Mouse (Mus musculus) lung, embryonic 16.5 days (tissue): Measurements from ENCODE around the gene Slc25a16. TPM values are rescaled to one million over a fixed set of nuclear protein-coding genes. Genes with fewer than 3 reads are reported as not detected.

Experiments used
- ATAC-seq: fragments of 200-750 bp; cut with Nextera tagmentation; 2 replicates; pipeline ENCODE4 v1.8.0; 2017; ENCODE audit warnings: low read depth, mild to moderate bottlenecking, moderate library complexity
- H3K27ac ChIP-seq: fragments of 300-500 bp; sonication (generic); 2 replicates; pipeline ENCODE4 v1.5.1; 2014; ENCODE audit warnings: mild to moderate bottlenecking, control low read depth, low read length
- H3K27me3 ChIP-seq: fragments of 300-500 bp; sonication (generic); 2 replicates; pipeline ENCODE4 v1.6.1; 2014; ENCODE audit warnings: low read depth, low read length, mixed read lengths; ENCODE audit not compliant: control insufficient read depth, insufficient read depth
- H3K36me3 ChIP-seq: fragments of 300-500 bp; sonication (generic); 2 replicates; pipeline ENCODE4 v1.6.1; 2014; ENCODE audit warnings: low read length; ENCODE audit not compliant: control insufficient read depth, insufficient read depth
- H3K4me1 ChIP-seq: fragments of 300-500 bp; sonication (generic); replicated peaks from 2 replicates; pipeline ENCODE4 v1.6.1; 2014; ENCODE audit warnings: low read length, mixed read lengths; ENCODE audit not compliant: control insufficient read depth, insufficient read depth
- H3K4me2 ChIP-seq: fragments of 300-500 bp; sonication (generic); 2 replicates; pipeline ENCODE4 v1.6.1; 2014; ENCODE audit warnings: low read depth, low read length, control low read depth
- H3K4me3 ChIP-seq: fragments of 300-500 bp; sonication (generic); 2 replicates; pipeline ENCODE4 v1.5.1; 2014; ENCODE audit warnings: mild to moderate bottlenecking, low read length, control low read depth
- H3K9ac ChIP-seq: fragments of 300-500 bp; sonication (generic); 2 replicates; pipeline ENCODE4 v1.6.1; 2014; ENCODE audit warnings: low read length, control low read depth
- H3K9me3 ChIP-seq: fragments of 300-500 bp; sonication (generic); 2 replicates; pipeline ENCODE4 v1.6.1; 2016; ENCODE audit warnings: low read length; ENCODE audit not compliant: control insufficient read depth
- WGBS: fragments of 180-500 bp; shearing (Covaris S2); extraction: QIAGEN DNeasy Blood & Tissue Kit; methylation state at CpG from one replicate; pipeline ENCODE4 v1.1.7; 2014; 5-methylcytosine and 5-hydroxymethylcytosine counted together
- polyA plus RNA-seq: library from polyadenylated mRNA; unstranded; fragments of >200 nt; fragmentation: Nextera tagmentation; extraction: Ambion mirVana; gene quantifications from 2 replicates; pipeline ENCODE4 v1.2.1, GENCODE M21; 2015

Gene Slc25a16
- 15.7 and 16.3 TPM in 2 replicates for polyA plus RNA-seq

- H3K4me1 ChIP-seq = peaks cover 9% of the 10 kb centered on the region
- 1% methylated on average over 50 of the region's 50 CpGs for WGBS
- no peaks in the 10 kb centered on the region for H3K36me3 ChIP-seq
- ATAC-seq = peak; percentile 97
- H3K27me3 ChIP-seq = no peaks in the 10 kb centered on the region
- H3K9me3 ChIP-seq = no peaks in the 10 kb centered on the region
- peak within 1 kb of the TSS; percentile 90 for H3K27ac ChIP-seq
- peak within 1 kb of the TSS; percentile 99 for H3K4me3 ChIP-seq
- peak within 1 kb of the TSS; percentile 96 for H3K9ac ChIP-seq
- H3K4me2 ChIP-seq = peak within 1 kb of the TSS; percentile 90
These were observed at the start of gene Slc25a16 for GRCm38 (mm10) chr10:62919925-62920765. TSS of gene Slc25a16 (plus strand) at chr10:62920633.

GRCm38 (mm10) chr10:62874828-62875227 lies 45.6 kb upstream of the Slc25a16 start:
- no peak for ATAC-seq
- Histone ChIP-seq H3K27ac (no peak overlapping the region), H3K9ac (no peak overlapping the region)

GRCm38 (mm10) chr10:62875565-62875964 lies 44.9 kb upstream of the Slc25a16 start:
- H3K9me3 ChIP-seq = peaks cover 2% of the 10 kb centered on the region
- H3K9ac ChIP-seq = no peak overlapping the region
- no peak overlapping the region for H3K4me2 ChIP-seq
- WGBS = 88% methylated on average over 4 of the region's 4 CpGs
- H3K4me3 ChIP-seq = no peak overlapping the region
- H3K27ac ChIP-seq = no peak overlapping the region
- ATAC-seq = no peak
- no peaks in the 10 kb centered on the region for H3K27me3 ChIP-seq
- H3K4me1 ChIP-seq = no peaks in the 10 kb centered on the region
- H3K36me3 ChIP-seq = peaks cover 11% of the 10 kb centered on the region

More at GRCm38 (mm10) chr10:62874828-62875227, 45.6 kb upstream of the Slc25a16 start:
- WGBS = 69% methylated on average over 4 of the region's 4 CpGs
- H3K4me2 ChIP-seq = no peak overlapping the region
- H3K9me3 ChIP-seq = peaks cover 2% of the 10 kb centered on the region
- H3K36me3 ChIP-seq = peaks cover 10% of the 10 kb centered on the region
- H3K4me3 ChIP-seq = no peak overlapping the region
- no peaks in the 10 kb centered on the region for H3K27me3 ChIP-seq
- no peaks in the 10 kb centered on the region for H3K4me1 ChIP-seq

- 84% methylated on average over 13 of the region's 13 CpGs for WGBS
- ATAC-seq = no peak
- Histone ChIP-seq H3K4me3 (no peak overlapping the region), H3K9me3 (peaks cover 2% of the 10 kb centered on the region), H3K9ac (no peak overlapping the region), H3K36me3 (peaks cover 11% of the 10 kb centered on the region), H3K27me3 (no peaks in the 10 kb centered on the region), H3K4me2 (no peak overlapping the region), H3K4me1 (no peaks in the 10 kb centered on the region), H3K27ac (no peak overlapping the region)
These were observed 42.4 kb upstream of the Slc25a16 start for GRCm38 (mm10) chr10:62878056-62878455.

- Histone ChIP-seq H3K4me1 (0 out of 2 replicates have a peak, but pooled peaks cover 5% of the 10 kb centered on the region), H3K27ac (no peak overlapping the region), H3K9ac (no peak overlapping the region), H3K9me3 (peaks cover 2% of the 10 kb centered on the region), H3K27me3 (no peaks in the 10 kb centered on the region), H3K36me3 (peaks cover 11% of the 10 kb centered on the region), H3K4me2 (no peak overlapping the region), H3K4me3 (no peak overlapping the region)
- ATAC-seq = no peak
- 50% methylated on average over 5 of the region's 5 CpGs for WGBS
These were observed 39.2 kb upstream of the Slc25a16 start for GRCm38 (mm10) chr10:62881211-62881610.

- peaks cover 2% of the 10 kb centered on the region for H3K9me3 ChIP-seq
- H3K9ac ChIP-seq = no peak overlapping the region
- WGBS = 23% methylated on average over 9 of the region's 9 CpGs
- peaks cover 9% of the 10 kb centered on the region for H3K36me3 ChIP-seq
- no peak overlapping the region for H3K4me3 ChIP-seq
- no peaks in the 10 kb centered on the region for H3K27me3 ChIP-seq
- no peak overlapping the region for H3K4me2 ChIP-seq
- 0 out of 2 replicates have a peak, but pooled peaks cover 5% of the 10 kb centered on the region for H3K4me1 ChIP-seq
- no peak for ATAC-seq
- H3K27ac ChIP-seq = no peak overlapping the region
These were observed 36.5 kb upstream of the Slc25a16 start for GRCm38 (mm10) chr10:62883933-62884372.

- Histone ChIP-seq H3K4me2 (no peak overlapping the region), H3K36me3 (peaks cover 4% of the 10 kb centered on the region; the same call in 1 of the 2 replicates), H3K27ac (no peak overlapping the region), H3K9me3 (peaks cover 2% of the 10 kb centered on the region), H3K4me3 (no peak overlapping the region), H3K4me1 (0 out of 2 replicates have a peak, but pooled peaks cover 5% of the 10 kb centered on the region), H3K9ac (no peak overlapping the region), H3K27me3 (no peaks in the 10 kb centered on the region)
- 75% methylated on average over 1 of the region's 1 CpGs for WGBS
- ATAC-seq = no peak
These were observed 35.9 kb upstream of the Slc25a16 start for GRCm38 (mm10) chr10:62884517-62884916.

- H3K36me3 ChIP-seq = no peaks in the 10 kb centered on the region
- 35% methylated on average over 10 of the region's 10 CpGs for WGBS
These were observed 35.0 kb upstream of the Slc25a16 start for GRCm38 (mm10) chr10:62885460-62885859.

GRCm38 (mm10) chr10:62885969-62886798 lies 34.2 kb upstream of the Slc25a16 start:
- Histone ChIP-seq H3K4me3 (peak overlapping the region; percentile 68), H3K4me2 (peak overlapping the region; percentile 98), H3K9me3 (no peaks in the 10 kb centered on the region), H3K4me1 (0 out of 2 replicates have a peak, but pooled peaks cover 5% of the 10 kb centered on the region), H3K27ac (peak overlapping the region; percentile 53), H3K27me3 (no peaks in the 10 kb centered on the region), H3K36me3 (no peaks in the 10 kb centered on the region), H3K9ac (peak overlapping the region; percentile 83)
- WGBS = under 1% methylated on average over 38 of the region's 38 CpGs
- ATAC-seq = peak; percentile 79

More at GRCm38 (mm10) chr10:62885460-62885859, 35.0 kb upstream of the Slc25a16 start:
- Histone ChIP-seq H3K4me3 (peak overlapping the region; percentile 68), H3K27me3 (no peaks in the 10 kb centered on the region), H3K4me1 (0 out of 2 replicates have a peak, but pooled peaks cover 5% of the 10 kb centered on the region), H3K4me2 (peak overlapping the region; percentile 98), H3K9ac (no peak overlapping the region; the same call in 1 of the 2 replicates), H3K9me3 (no peaks in the 10 kb centered on the region), H3K27ac (no peak overlapping the region)
- ATAC-seq = no peak
